Mouse (Mus musculus): ENCODE results near the gene Myo10. TPM values are rescaled to one million over a fixed set of nuclear protein-coding genes. Genes with fewer than 3 reads are reported as not detected.

The Myo10 gene
- polyA plus RNA-seq, 1 experiment = 0.45 TPM

GRCm38 (mm10) chr15:25785456-25786390, 163.4 kb downstream of the Myo10 start:
- Histone ChIP-seq H3K9me3 (ENCODE audit: control insufficient read depth, low read length) (no peaks in the 10 kb centered on the region), H3K4me1 (ENCODE audit: control insufficient read depth) (no peaks in the 10 kb centered on the region), H3K4me3 (replicated peaks) (no peak overlapping the region), H3K27me3 (ENCODE audit: control insufficient read depth) (no peaks in the 10 kb centered on the region), H3K36me3 (ENCODE audit: control insufficient read depth) (peaks cover 15% of the 10 kb centered on the region; the same call in 1 of the 2 replicates)
- no peak for TF ChIP-seq GATA1 (IDR thresholded peaks at IDR 0.05; ENCODE audit: low read length)
- TF ChIP-seq TAL1 (IDR thresholded peaks at IDR 0.05; ENCODE audit: low read length) = no peak

DNA sequence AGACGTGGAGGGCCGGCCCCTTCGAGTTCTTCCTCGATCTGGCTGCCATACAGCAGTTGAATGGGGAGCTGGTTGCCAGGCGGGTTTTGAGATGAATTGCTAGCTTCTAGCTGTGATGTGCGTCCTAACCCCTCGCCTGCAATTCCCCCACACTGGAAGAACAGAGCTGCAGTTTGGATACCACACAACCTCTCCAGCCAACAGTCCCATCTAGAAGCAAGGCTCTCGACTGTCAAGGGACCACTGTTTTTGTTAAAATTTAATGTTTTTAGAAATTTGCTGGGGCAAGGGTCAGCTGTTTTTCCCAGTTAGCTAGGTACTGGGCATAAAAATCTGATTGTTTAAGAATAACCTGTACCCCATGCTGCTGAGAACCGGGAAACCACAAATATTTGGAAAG, 165.1 kb downstream of the Myo10 start:
- Histone ChIP-seq H3K27me3 (ENCODE audit: control insufficient read depth) (no peaks in the 10 kb centered on the region), H3K9me3 (ENCODE audit: control insufficient read depth, low read length) (no peaks in the 10 kb centered on the region), H3K36me3 (ENCODE audit: control insufficient read depth) (peaks cover 6% of the 10 kb centered on the region; the same call in 1 of the 2 replicates), H3K4me3 (replicated peaks) (no peak overlapping the region), H3K4me1 (ENCODE audit: control insufficient read depth) (no peaks in the 10 kb centered on the region)
- TF ChIP-seq TAL1 (IDR thresholded peaks at IDR 0.05; ENCODE audit: low read length) = no peak
- no peak for TF ChIP-seq GATA1 (IDR thresholded peaks at IDR 0.05; ENCODE audit: low read length)

DNA sequence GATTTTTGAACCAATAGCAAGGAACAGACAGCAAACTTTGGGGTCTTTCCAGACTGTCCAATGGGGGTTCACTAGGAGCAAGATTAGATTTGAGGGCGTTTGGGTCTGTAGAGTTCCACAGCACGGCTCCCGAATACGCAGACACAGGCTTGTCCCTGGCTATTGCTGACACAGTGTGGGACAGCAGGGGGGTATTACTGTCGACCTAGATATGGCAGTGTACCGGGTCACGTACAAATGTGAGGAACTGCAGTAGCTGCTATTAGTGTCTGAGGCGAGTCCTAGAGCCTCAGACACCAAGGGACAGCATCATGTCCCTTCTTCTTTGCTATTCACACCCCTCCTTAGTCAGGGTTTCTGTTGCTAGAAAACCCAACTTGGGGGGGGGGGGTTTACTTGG, 165.6 kb downstream of the Myo10 start:
- Histone ChIP-seq H3K36me3 (ENCODE audit: control insufficient read depth) (peaks cover 6% of the 10 kb centered on the region; the same call in 1 of the 2 replicates), H3K27me3 (ENCODE audit: control insufficient read depth) (no peaks in the 10 kb centered on the region), H3K4me3 (replicated peaks) (no peak overlapping the region), H3K9me3 (ENCODE audit: control insufficient read depth, low read length) (no peaks in the 10 kb centered on the region), H3K4me1 (ENCODE audit: control insufficient read depth) (no peaks in the 10 kb centered on the region)
- no peak for TF ChIP-seq GATA1 (IDR thresholded peaks at IDR 0.05; ENCODE audit: low read length)
- TF ChIP-seq TAL1 (IDR thresholded peaks at IDR 0.05; ENCODE audit: low read length) = no peak

GRCm38 (mm10) chr15:25788565-25788964, 166.2 kb downstream of the Myo10 start:
- Histone ChIP-seq H3K4me1 (ENCODE audit: control insufficient read depth) (no peaks in the 10 kb centered on the region), H3K4me3 (replicated peaks) (no peak overlapping the region), H3K36me3 (ENCODE audit: control insufficient read depth) (peaks cover 6% of the 10 kb centered on the region; the same call in 1 of the 2 replicates), H3K9me3 (ENCODE audit: control insufficient read depth, low read length) (no peaks in the 10 kb centered on the region), H3K27me3 (ENCODE audit: control insufficient read depth) (no peaks in the 10 kb centered on the region)
- TF ChIP-seq GATA1 (IDR thresholded peaks at IDR 0.05; ENCODE audit: low read length) = no peak
- no peak for TF ChIP-seq TAL1 (IDR thresholded peaks at IDR 0.05; ENCODE audit: low read length)

GRCm38 (mm10) chr15:25789241-25789640, 166.9 kb downstream of the Myo10 start:
- Histone ChIP-seq H3K9me3 (ENCODE audit: control insufficient read depth, low read length) (no peaks in the 10 kb centered on the region), H3K36me3 (ENCODE audit: control insufficient read depth) (peaks cover 9% of the 10 kb centered on the region; the same call in 1 of the 2 replicates), H3K4me3 (replicated peaks) (no peak overlapping the region), H3K4me1 (ENCODE audit: control insufficient read depth) (no peaks in the 10 kb centered on the region), H3K27me3 (ENCODE audit: control insufficient read depth) (no peaks in the 10 kb centered on the region)
- TF ChIP-seq TAL1 (IDR thresholded peaks at IDR 0.05; ENCODE audit: low read length) = no peak
- no peak for TF ChIP-seq GATA1 (IDR thresholded peaks at IDR 0.05; ENCODE audit: low read length)

- Histone ChIP-seq H3K27me3 (ENCODE audit: control insufficient read depth) (no peaks in the 10 kb centered on the region), H3K9me3 (ENCODE audit: control insufficient read depth, low read length) (no peaks in the 10 kb centered on the region), H3K4me3 (replicated peaks) (no peak overlapping the region), H3K4me1 (ENCODE audit: control insufficient read depth) (no peaks in the 10 kb centered on the region), H3K36me3 (ENCODE audit: control insufficient read depth) (peaks cover 6% of the 10 kb centered on the region; the same call in 1 of the 2 replicates)
- TF ChIP-seq TAL1 (IDR thresholded peaks at IDR 0.05; ENCODE audit: low read length) = no peak
Measured at GRCm38 (mm10) chr15:25791660-25792353, 169.5 kb downstream of the Myo10 start.

DNA sequence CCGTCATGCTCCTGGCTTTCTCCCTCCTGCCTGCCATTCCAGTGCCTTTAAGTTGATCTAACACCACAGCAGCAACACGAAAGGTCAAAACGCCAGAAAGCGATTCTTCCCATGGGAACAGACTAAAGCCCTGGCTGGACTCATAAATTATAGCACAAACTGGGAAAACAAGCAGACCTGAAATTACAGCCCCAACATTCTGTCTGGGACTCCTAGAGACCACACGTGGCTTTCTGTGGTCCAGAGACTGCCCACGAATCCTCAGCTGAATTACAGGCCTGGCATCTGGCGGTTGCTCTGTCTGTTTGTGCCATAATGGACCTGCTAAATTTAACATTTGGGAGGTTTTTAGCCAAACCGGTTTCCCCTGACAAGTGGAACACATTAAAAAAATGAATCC, 171.8 kb downstream of the Myo10 start:
- Histone ChIP-seq H3K4me1 (ENCODE audit: control insufficient read depth) (no peaks in the 10 kb centered on the region), H3K4me3 (replicated peaks) (no peak overlapping the region), H3K36me3 (ENCODE audit: control insufficient read depth) (peaks cover 6% of the 10 kb centered on the region; the same call in 1 of the 2 replicates), H3K9me3 (ENCODE audit: control insufficient read depth, low read length) (no peaks in the 10 kb centered on the region), H3K27me3 (ENCODE audit: control insufficient read depth) (no peaks in the 10 kb centered on the region)
- no peak for TF ChIP-seq TAL1 (IDR thresholded peaks at IDR 0.05; ENCODE audit: low read length)
- no peak for TF ChIP-seq GATA1 (IDR thresholded peaks at IDR 0.05; ENCODE audit: low read length)

DNA sequence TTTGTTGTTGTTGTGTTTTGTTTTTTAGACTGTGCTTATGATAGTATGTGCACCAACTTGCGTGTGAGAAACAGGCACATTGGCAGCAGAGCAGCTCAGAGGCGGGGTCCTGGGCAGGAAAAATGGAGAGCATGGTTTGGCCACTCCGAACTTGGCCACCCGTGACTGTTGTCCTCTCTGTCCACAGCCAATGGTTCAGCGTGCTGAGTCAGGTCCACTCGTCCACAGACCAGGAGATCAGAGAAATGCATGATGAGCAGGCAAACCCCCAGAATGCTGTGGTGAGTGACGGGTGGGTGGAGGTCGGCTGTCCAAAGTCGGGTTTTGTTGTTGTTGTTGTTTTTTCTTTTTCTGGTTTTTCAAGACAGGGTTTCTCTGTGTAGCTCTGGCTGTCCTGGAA, 173.2 kb downstream of the Myo10 start:
- Histone ChIP-seq H3K36me3 (ENCODE audit: control insufficient read depth) (peaks cover 9% of the 10 kb centered on the region; the same call in 1 of the 2 replicates), H3K4me3 (replicated peaks) (no peak overlapping the region), H3K27me3 (ENCODE audit: control insufficient read depth) (no peaks in the 10 kb centered on the region), H3K4me1 (ENCODE audit: control insufficient read depth) (no peaks in the 10 kb centered on the region), H3K9me3 (ENCODE audit: control insufficient read depth, low read length) (no peaks in the 10 kb centered on the region)
- no peak for TF ChIP-seq TAL1 (IDR thresholded peaks at IDR 0.05; ENCODE audit: low read length)
- no peak for TF ChIP-seq GATA1 (IDR thresholded peaks at IDR 0.05; ENCODE audit: low read length)

DNA sequence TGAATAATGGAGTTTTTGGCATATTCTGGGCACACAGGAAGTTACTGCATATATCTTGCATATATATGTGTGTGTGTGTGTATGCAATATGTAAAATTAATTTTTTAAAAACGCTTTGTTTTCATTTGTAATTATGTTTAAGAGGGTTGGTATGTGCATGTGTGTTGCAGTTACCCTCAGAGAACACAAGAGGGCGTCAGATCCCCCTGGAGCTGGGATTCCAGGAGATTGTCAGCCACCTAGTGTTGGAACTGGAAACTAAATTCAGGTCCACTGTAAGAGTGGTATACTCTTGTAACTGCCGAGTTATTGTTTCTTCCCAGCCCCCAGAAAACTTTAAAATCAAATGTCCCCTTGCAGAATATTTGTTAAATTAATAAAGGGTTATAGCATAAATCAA, 174.0 kb downstream of the Myo10 start:
- H3K4me3 ChIP-seq (replicated peaks) = no peak overlapping the region
- TF ChIP-seq GATA1 (IDR thresholded peaks at IDR 0.05; ENCODE audit: low read length) (no peak), TAL1 (IDR thresholded peaks at IDR 0.05; ENCODE audit: low read length) (no peak)
- H3K9me3 ChIP-seq (ENCODE audit: control insufficient read depth, low read length) = no peaks in the 10 kb centered on the region
- H3K27me3 ChIP-seq (ENCODE audit: control insufficient read depth) = no peaks in the 10 kb centered on the region
- no peaks in the 10 kb centered on the region for H3K4me1 ChIP-seq (ENCODE audit: control insufficient read depth)
- H3K36me3 ChIP-seq (ENCODE audit: control insufficient read depth) = peaks cover 9% of the 10 kb centered on the region; the same call in 1 of the 2 replicates
